Mouse (Mus musculus): ENCODE measurements at regions not wholly inside any gene's neighbourhood (a gene's known extent, or its start where the extent isn't known, plus 50 kb on each side); places are given as distances from the start of the nearest gene placed in this dataset.

DNA sequence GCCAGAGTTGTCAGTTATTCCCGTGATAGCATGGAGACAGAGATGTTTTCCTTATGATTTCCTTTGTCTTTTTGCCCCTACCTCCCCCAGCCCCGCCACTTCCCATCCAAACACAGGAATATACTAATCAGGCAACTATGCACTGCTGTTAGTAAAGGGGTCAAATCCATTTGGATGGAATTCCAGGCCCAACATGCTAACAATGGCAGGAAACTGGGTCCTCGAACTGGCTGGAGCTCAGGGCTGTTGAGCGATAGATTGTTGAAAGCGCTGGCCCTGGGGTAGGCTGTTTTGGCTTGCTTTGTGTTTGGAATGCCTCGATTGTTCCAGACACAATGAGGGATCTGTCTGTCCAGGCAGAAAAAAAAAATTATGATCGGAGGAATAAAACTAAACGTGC, 97.9 kb downstream of the Tmem170b start:
- TF ChIP-seq POLR2A (IDR thresholded peaks at IDR 0.05; ENCODE audit: insufficient read depth, low read length), result no peak
- TF ChIP-seq CTCF (IDR thresholded peaks at IDR 0.05; ENCODE audit: low read depth, low read length), result no peak

Data from ES-Bruce4 (cell line).